Mouse (Mus musculus): ENCODE measurements at regions not wholly inside any gene's neighbourhood (a gene's known extent, or its start where the extent isn't known, plus 50 kb on each side); places are given as distances from the start of the nearest gene placed in this dataset.
"Not testable (repeated sequence)": the region's sequence is repeated elsewhere in the genome, so short reads cannot be mapped to it uniquely, and the experiment has no call there.

- not testable (repeated sequence) for DNase-seq (ENCODE audit: low read depth, low spot score)
These were observed 84.3 kb downstream of the 1810013L24Rik start for GRCm38 (mm10) chr16:8914183-8914582.

- no peak for DNase-seq (ENCODE audit: low read depth, low spot score)
These were observed 86.2 kb downstream of the 1810013L24Rik start for GRCm38 (mm10) chr16:8916091-8916490.

- DNase-seq (ENCODE audit: low read depth, low spot score): no peak
These were observed 89.0 kb downstream of the 1810013L24Rik start for GRCm38 (mm10) chr16:8918741-8919535.

DNA sequence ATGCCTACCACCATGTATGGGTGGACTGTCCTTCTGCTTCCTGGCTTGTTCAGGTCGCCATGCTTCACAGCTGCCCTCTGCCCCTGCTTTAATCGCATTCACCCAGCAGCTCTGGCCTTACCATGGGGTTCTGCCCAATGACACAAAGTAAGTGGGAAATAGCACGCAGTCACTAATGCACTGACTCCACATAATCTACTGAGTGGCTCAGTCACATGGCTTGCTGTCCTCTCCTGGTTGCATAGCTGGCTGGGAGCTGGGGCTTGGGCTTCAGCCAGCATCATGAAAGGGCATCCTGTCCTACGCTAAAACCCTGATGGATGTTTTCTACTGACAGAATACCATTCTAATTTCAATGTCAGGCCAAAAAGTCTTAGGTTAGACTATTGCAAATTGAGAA is 94.8 kb downstream of the 1810013L24Rik start:
- no peak for DNase-seq (ENCODE audit: low read depth, low spot score)

DNA sequence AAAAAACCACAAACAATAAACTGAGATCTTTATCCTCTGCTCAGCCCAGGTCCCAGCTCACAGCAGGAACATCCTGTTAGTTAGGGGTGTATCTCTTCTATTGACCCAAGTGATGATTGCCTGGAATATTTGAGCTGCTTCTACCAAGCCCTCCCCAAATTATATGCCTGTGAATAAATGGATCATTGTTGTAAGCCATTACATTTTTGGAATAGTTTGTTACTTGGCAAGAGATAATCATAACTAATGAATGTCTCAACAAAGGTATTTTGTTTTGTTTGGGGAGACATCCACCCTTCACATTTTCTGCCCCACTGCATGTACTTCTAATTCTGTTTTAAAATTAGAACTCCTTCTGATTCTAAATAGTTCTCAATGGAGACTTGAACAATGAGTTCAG is 102.1 kb downstream of the 1810013L24Rik start:
- DNase-seq (ENCODE audit: low read depth, low spot score): no peak

GRCm38 (mm10) chr16:8933121-8933520 is 103.2 kb downstream of the 1810013L24Rik start:
- DNase-seq (ENCODE audit: low read depth, low spot score): no peak

DNA sequence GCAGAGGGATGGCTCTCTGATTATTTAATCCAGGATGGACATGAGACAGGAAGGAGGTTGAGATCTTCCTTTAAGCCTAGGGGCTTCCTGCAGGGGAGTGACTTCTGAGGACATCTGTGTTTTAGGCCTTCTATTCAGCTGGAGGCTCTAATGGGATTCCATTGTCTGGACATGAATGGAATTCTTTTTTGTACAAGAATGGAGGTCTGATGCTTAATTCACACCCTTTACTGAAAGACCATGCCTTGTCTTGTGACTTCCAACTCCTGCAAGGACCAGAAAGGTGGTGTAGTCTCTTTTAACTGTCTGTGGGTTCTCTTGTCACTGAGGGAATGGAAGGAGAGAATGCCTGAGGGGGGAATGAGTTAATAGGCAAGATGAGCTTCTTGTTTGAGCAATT is 106.5 kb downstream of the 1810013L24Rik start:
- no peak for DNase-seq (ENCODE audit: low read depth, low spot score)

DNA sequence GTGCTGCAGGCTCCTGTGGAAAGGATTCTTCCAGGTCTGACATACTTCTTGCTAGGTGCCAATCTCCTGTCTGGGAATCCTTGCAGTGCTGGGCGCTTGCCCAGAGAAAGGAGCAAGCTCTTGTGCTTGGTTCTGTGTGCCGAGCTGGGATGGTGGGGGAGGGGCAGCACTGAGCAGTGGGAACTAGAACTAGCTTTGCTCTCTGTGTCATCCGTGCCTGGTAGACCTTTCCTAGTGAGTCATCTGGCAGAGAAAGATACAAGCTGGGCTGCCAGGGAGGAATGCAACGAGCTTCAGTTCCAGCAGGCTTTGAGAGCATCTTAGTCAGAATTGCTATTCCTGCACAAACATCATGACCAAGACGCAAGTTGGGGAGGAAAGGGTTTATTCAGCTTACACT is 108.6 kb downstream of the 1810013L24Rik start:
- no peak for DNase-seq (ENCODE audit: low read depth, low spot score)

GRCm38 (mm10) chr16:8939136-8939535 is 109.2 kb downstream of the 1810013L24Rik start:
- no peak for DNase-seq (ENCODE audit: low read depth, low spot score)

- no peak for DNase-seq (ENCODE audit: low read depth, low spot score)
These were observed 114.7 kb downstream of the 1810013L24Rik start for GRCm38 (mm10) chr16:8944412-8945102.

- no peak for DNase-seq (ENCODE audit: low read depth, low spot score)
These were observed 117.9 kb downstream of the 1810013L24Rik start for GRCm38 (mm10) chr16:8947846-8948245.

DNA sequence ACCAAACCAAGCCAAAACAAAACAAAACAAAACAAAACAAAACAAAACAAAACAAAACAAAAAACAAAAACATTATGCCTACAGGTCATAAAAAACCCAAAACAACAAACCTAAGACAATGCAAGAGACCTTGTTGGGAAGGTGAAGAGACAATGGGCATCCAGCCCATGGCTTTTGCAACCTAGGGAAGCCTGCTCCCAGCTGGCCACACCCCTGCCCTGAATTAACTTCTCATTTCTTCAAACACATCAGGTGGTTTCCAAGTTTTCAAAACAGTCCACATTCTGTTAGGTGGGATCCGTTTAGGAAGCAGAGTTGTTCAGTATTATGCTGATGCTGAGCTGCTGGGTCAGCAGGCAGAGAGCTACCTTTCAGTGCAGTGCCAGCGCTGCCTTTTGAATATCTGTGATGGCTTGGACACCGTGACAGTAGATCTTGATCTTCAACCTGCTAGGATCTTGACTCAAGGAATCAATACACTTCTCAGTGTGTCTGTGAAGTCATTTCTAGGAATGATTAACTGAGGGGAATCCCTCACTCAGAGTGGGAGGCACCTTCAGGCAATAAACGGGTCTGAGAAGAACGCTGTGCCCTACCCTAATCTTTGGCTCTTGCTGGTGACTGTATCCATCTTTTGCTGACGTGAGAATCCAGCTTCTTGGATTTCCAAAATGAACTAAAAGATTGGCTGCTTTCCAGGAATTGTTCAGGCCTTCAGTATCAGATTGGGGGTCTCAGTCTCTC is 121.4 kb downstream of the 1810013L24Rik start:
- no peak for DNase-seq (ENCODE audit: low read depth, low spot score)

DNA sequence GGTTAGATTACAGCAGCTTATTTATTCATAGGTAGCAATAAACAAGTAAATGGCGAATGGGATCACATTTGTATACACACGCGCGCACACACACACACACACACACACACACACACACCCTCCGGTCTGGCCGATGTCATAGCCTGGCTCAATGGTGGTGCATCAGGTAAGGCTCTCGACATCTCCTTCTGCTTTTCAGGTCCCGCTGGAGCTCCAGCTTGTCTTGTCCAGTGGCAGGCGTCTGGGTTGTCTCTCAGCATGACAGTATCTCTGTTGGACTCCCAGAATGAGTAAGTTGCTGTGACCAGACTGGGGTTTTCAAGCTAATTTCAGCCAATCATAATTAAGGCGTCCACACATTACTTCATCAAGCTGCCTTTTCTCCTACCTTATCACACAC is 131.8 kb downstream of the 1810013L24Rik start:
- DNase-seq (ENCODE audit: low read depth, low spot score): no peak

DNA sequence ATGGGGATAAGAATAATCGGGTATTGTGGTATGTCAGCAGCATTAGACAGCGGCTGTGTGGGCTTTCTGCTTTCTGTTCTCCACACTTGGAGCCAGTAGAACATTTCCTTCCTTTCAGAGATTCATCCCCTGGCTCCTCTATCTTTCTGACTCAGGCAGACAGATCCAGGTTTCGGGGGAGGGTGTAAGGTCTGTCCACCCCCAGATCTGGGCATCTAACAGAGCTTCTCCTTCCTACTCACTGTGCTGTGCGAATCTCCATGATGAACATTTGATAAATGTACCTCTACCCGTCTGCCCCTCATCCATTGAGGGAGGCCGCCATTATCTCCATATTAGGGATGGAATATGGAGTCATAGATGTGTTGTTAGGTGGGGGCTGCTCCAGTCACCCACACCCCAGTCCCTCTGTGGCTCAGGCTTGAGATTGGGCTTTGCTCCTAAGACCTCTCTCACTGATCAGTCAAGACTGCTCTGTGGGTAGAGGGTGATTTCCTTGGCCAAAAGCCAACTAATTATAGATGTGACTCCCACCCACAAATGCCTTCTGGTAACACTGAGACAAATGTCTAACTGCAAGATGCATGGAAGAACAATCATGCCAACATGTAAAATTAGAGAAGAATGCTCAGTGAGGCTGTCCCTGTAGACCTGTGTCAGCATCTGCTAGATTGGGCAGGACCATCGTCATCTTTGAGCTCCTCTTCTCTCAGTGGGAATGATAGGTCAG is 163.8 kb downstream of the 1810013L24Rik start:
- no peak for DNase-seq (ENCODE audit: low read depth, low spot score)

- no peak for DNase-seq (ENCODE audit: low read depth, low spot score)
These were observed 164.6 kb downstream of the 1810013L24Rik start for GRCm38 (mm10) chr16:8994521-8994920.

DNA sequence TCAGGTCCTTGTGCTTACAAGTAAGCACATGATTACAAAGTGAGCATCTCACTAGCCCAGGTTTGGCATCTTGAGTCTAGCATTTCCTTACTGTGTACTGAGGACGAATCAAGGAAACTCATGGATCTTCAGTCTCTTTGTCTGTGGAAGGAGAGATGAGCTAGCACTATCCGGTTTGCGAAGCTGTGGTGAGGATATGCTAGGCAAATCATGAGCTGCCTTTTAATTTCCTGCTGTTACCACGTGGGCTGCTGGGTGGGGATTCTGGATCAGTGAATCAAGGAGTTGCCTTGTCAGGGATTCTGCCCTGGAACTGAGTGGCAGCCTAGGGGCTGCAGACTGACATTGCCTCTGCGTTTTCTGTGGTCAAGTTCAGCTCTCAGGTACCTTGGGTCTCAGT is 167.3 kb downstream of the 1810013L24Rik start:
- no peak for DNase-seq (ENCODE audit: low read depth, low spot score)

DNA sequence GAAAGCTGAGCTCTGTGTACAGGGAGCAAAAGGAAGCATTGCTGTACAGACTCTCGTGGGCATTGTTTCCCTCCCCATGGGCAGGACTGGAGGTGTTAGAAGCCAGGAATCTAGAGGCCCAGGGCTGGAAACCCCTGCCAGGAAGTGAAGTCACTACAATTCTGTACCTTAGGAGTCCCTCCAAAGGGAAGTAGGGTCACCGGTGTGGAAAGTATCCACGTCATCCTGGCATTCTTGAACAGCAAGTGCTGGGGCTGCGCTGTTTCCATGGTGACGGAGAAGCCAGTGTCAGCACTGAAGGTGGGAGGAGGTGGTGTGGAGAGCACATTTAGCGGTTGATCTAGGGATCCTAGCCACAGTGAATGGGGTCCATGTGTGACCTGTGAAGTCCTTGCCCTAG is 174.1 kb downstream of the 1810013L24Rik start:
- no peak for DNase-seq (ENCODE audit: low read depth, low spot score)

- DNase-seq (ENCODE audit: low read depth, low spot score): no peak
These were observed 176.0 kb downstream of the 1810013L24Rik start for GRCm38 (mm10) chr16:9005933-9006332.

- DNase-seq (ENCODE audit: low read depth, low spot score): peak; percentile 19
These were observed 179.6 kb downstream of the 1810013L24Rik start for GRCm38 (mm10) chr16:9009361-9010083.

DNA sequence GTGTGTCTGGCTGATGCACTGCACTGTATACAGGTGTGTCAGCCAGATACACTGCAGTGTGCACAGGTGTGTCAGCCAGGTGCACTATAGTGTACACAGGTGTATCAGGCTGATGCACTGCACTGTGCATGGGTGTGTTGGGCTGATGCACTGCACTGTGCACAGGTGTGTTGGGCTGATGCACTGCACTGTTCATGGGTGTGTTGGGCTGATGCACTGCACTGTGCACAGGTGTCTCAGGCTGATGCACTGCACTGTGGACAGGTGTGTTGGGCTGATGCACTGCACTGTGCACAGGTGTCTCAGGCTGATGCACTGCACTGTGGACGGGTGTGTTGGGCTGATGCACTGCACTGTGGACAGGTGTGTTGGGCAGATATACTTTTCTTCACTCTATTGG is 181.2 kb downstream of the 1810013L24Rik start:
- DNase-seq (ENCODE audit: low read depth, low spot score): no peak

DNA sequence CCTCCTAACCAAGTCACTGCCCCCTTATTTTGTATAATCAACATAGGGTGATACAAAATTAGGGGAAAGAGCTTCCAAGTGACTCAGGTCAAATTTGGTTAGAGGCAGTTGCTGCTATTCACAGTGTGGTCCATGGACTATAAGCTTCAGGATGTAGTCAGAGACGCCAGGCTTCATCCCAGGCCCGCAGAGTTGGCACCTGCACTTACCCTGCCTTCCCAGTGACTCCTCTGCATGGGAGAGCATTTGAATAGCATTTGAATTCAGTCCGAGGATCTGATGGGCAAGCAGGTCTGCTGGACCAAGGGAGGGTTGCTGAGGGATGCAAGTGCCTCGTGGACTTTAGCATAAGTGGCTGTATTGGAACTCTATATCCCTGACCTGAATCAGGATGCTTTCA is 181.8 kb downstream of the 1810013L24Rik start:
- no peak for DNase-seq (ENCODE audit: low read depth, low spot score)
